Mouse (Mus musculus) layer of hippocampus, adult 6 months (tissue): ENCODE data around the gene Gm11541. TPM values are rescaled to one million over a fixed set of nuclear protein-coding genes. Genes with fewer than 3 reads are reported as not detected.

ENCODE experiments used
- long read RNA-seq, 2 experiments: library from polyadenylated mRNA; unstranded; transcript quantifications; one replicate each; pipeline ENCODE4 v2.0.0; 2019 to 2020
- polyA plus RNA-seq: library from polyadenylated mRNA; unstranded; fragments of <200 nt; fragmentation: Nextera tagmentation; gene quantifications from 2 replicates; pipeline ENCODE4 v1.2.3, GENCODE M21; 2021

Gene Gm11541
- polyA plus RNA-seq, result 0.13 TPM in 1 of 2 replicates, not detected in the other
- long read RNA-seq, experiment 1, result 0 reads
- long read RNA-seq, experiment 2, result 0 reads

GRCm38 (mm10) chr11:94704472-94704871, at the start of gene Gm11541:
Gm11541 (minus strand) TSS chr11:94704499.

DNA sequence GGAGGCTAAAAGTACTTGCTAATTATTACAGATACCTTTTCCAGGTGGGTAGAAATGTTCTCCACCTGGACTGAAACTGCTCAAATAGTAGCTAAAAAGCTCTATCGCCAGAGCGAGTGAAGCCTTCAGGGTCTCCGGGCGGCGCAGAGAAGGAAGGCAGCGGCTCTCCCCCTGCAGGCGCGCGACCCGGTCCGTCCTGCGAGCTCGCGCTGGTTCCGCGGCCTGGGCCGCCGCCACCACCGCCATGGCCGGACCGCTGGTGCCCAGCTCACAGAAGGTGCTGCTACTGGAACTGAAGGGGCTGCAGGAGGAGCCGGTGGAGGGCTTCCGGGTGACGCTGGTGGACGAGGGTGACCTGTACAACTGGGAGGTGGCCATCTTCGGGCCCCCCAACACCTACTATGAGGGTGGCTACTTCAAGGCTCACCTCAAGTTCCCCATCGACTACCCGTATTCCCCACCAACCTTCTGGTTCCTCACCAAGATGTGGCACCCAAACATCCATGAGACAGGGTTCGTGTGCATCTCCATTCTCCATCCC, 37.5 kb upstream of the Gm11541 start, which contains the start of gene Cdc34b:
Gene Cdc34b (plus strand): TSS at position 51 of the 541 bp plus-strand sequence.

GRCm38 (mm10) chr11:94676754-94677606, 27.3 kb downstream of the Gm11541 start, which contains the start of gene Xylt2:
Xylt2 (minus strand) TSS chr11:94677515.

GRCm38 (mm10) chr11:94653663-94654436, 50.4 kb downstream of the Gm11541 start, which contains the start of the genes Mrpl27 and Eme1:
Mrpl27 (plus strand) TSS chr11:94653767.
Eme1 (minus strand) TSS chr11:94653964.

Other genes with a start within 250 kb of the Gm11541 start
- gene Cacna1g, start 230.3 kb downstream of the Gm11541 start, polyA plus RNA-seq, result 4.9 and 6.2 TPM in 2 replicates
- gene Spata20, start 218.3 kb downstream of the Gm11541 start, polyA plus RNA-seq, result not detected in 2 replicates
- gene Epn3, start 204.5 kb downstream of the Gm11541 start, polyA plus RNA-seq, result 1.5 and 6.9 TPM in 2 replicates
- 2.1 and 3.4 TPM in 2 replicates for gene Mycbpap, start 182.8 kb downstream of the Gm11541 start, polyA plus RNA-seq
- gene Rsad1, start 155.2 kb downstream of the Gm11541 start, polyA plus RNA-seq, result 2.7 and 3.7 TPM in 2 replicates
- gene Chad, start 139.5 kb downstream of the Gm11541 start, polyA plus RNA-seq, result 0.19 and 0.34 TPM in 2 replicates
- 5.9 and 6.7 TPM in 2 replicates for gene Acsf2, start 102.6 kb downstream of the Gm11541 start, polyA plus RNA-seq
- gene Lrrc59, start 74.7 kb downstream of the Gm11541 start, polyA plus RNA-seq, result 25.3 and 27.7 TPM in 2 replicates
- 152 and 155 TPM in 2 replicates for gene Mrpl27, start 50.7 kb downstream of the Gm11541 start, polyA plus RNA-seq
- 0.16 and 0.29 TPM in 2 replicates for gene Eme1, start 50.5 kb downstream of the Gm11541 start, polyA plus RNA-seq
- gene Xylt2, start 27.0 kb downstream of the Gm11541 start, polyA plus RNA-seq, result 12.1 and 12.7 TPM in 2 replicates
- gene Cdc34b, start 37.3 kb upstream of the Gm11541 start, polyA plus RNA-seq, result not detected in 2 replicates
- not detected in 2 replicates for gene Tmem92, start 78.2 kb upstream of the Gm11541 start, polyA plus RNA-seq
- gene Col1a1, start 231.7 kb upstream of the Gm11541 start, polyA plus RNA-seq, result 0.90 and 1.4 TPM in 2 replicates